Mouse (Mus musculus) bone marrow, adult 2 months (tissue): ENCODE results near the gene Limch1. TPM values are rescaled to one million over a fixed set of nuclear protein-coding genes. Genes with fewer than 3 reads are reported as not detected.

Experiments
- H3K27ac ChIP-seq: fragments of 200-500 bp; 2 replicates; pipeline ENCODE4 v1.5.1; 2012; ENCODE audit warnings: low read depth, mild to moderate bottlenecking, control low read depth, inconsistent platforms, low read length; ENCODE audit not compliant: control insufficient read depth, poor library complexity, insufficient read depth
- H3K4me1 ChIP-seq: fragments of 200-500 bp; 2 replicates; pipeline ENCODE4 v1.6.1; 2011; ENCODE audit warnings: low read length; ENCODE audit not compliant: control insufficient read depth, insufficient read depth
- H3K4me3 ChIP-seq: fragments of 200-500 bp; replicated peaks from 2 replicates; pipeline ENCODE3; 2011; ENCODE audit warnings: mild to moderate bottlenecking, low read depth, low read length, control low read depth; ENCODE audit not compliant: control insufficient read depth
- CTCF ChIP-seq: fragments of 200-500 bp; IDR thresholded peaks from 2 replicates; pipeline ENCODE4 v1.5.1; 2011; ENCODE audit warnings: low read length, control low read depth; ENCODE audit not compliant: control insufficient read depth, insufficient read depth
- POLR2A ChIP-seq: fragments of 200-500 bp; IDR thresholded peaks from 2 replicates; pipeline ENCODE4 v1.6.1; 2011; ENCODE audit warnings: low read depth, mild to moderate bottlenecking, control low read depth, low read length, borderline replicate concordance; ENCODE audit not compliant: control insufficient read depth
- WGBS: fragments of 180-500 bp; shearing (Covaris S2); methylation state at CpG from one replicate; pipeline ENCODE4 v1.1.7; 2018; 5-methylcytosine and 5-hydroxymethylcytosine counted together
- polyA plus RNA-seq: library from polyadenylated mRNA; stranded (reverse); fragments of >200 nt; gene quantifications from 2 replicates; pipeline ENCODE4 v1.2.4, GENCODE M21; 2011; ENCODE audit warnings: low replicate concordance; ENCODE audit not compliant: missing spikeins, insufficient read depth, insufficient read length

The Limch1 gene
- polyA plus RNA-seq, 1 experiment, result 13.5 TPM

- H3K4me1 ChIP-seq, result no peaks in the 10 kb centered on the region
- TF ChIP-seq CTCF (no peak), POLR2A (no peak)
- no peak overlapping the region for H3K4me3 ChIP-seq
- 64% methylated on average over 4 of the region's 4 CpGs for WGBS
- no peak overlapping the region for H3K27ac ChIP-seq
Observed at GRCm38 (mm10) chr5:67011985-67012384, 266.4 kb downstream of the Limch1 start.

GRCm38 (mm10) chr5:67013926-67014325 is 268.3 kb downstream of the Limch1 start:
- WGBS, result 71% methylated on average over 3 of the region's 3 CpGs
- Histone ChIP-seq H3K4me3 (no peak overlapping the region), H3K27ac (no peak overlapping the region), H3K4me1 (no peaks in the 10 kb centered on the region)
- TF ChIP-seq POLR2A (no peak), CTCF (no peak)

- Histone ChIP-seq H3K4me3 (no peak overlapping the region), H3K27ac (no peak overlapping the region), H3K4me1 (no peaks in the 10 kb centered on the region)
- TF ChIP-seq CTCF, result peak; percentile 84
- no peak for TF ChIP-seq POLR2A
- 8% methylated on average over 7 of the region's 7 CpGs for WGBS
Observed at GRCm38 (mm10) chr5:67016450-67016849, 270.8 kb downstream of the Limch1 start.

GRCm38 (mm10) chr5:67024459-67025050 is 278.9 kb downstream of the Limch1 start:
- H3K27ac ChIP-seq, result no peak overlapping the region
- H3K4me1 ChIP-seq, result no peaks in the 10 kb centered on the region
- WGBS, result 33% methylated on average over 10 of the region's 10 CpGs
- H3K4me3 ChIP-seq, result no peak overlapping the region
- TF ChIP-seq POLR2A (no peak), CTCF (no peak)

GRCm38 (mm10) chr5:67025095-67025494 is 279.5 kb downstream of the Limch1 start:
- no peaks in the 10 kb centered on the region for H3K4me1 ChIP-seq
- no peak for TF ChIP-seq CTCF
- TF ChIP-seq POLR2A, result no peak
- H3K4me3 ChIP-seq, result no peak overlapping the region
- 67% methylated on average over 8 of the region's 8 CpGs for WGBS
- H3K27ac ChIP-seq, result no peak overlapping the region

- Histone ChIP-seq H3K4me1 (no peaks in the 10 kb centered on the region), H3K4me3 (no peak overlapping the region), H3K27ac (no peak overlapping the region)
- TF ChIP-seq CTCF (no peak), POLR2A (no peak)
- WGBS, result 77% methylated on average over 10 of the region's 10 CpGs
Observed at GRCm38 (mm10) chr5:67025581-67025980, 280.0 kb downstream of the Limch1 start.

- TF ChIP-seq CTCF (no peak), POLR2A (no peak)
- Histone ChIP-seq H3K4me1 (no peaks in the 10 kb centered on the region), H3K4me3 (no peak overlapping the region), H3K27ac (no peak overlapping the region)
- WGBS, result 55% methylated on average over 16 of the region's 16 CpGs
Observed at GRCm38 (mm10) chr5:67028786-67029185, 283.2 kb downstream of the Limch1 start.

GRCm38 (mm10) chr5:67029946-67030345 is 284.3 kb downstream of the Limch1 start:
- no peaks in the 10 kb centered on the region for H3K4me1 ChIP-seq
- WGBS, result 61% methylated on average over 3 of the region's 3 CpGs
- no peak overlapping the region for H3K27ac ChIP-seq
- TF ChIP-seq POLR2A, result no peak
- H3K4me3 ChIP-seq, result no peak overlapping the region

- Histone ChIP-seq H3K4me3 (no peak overlapping the region), H3K4me1 (no peaks in the 10 kb centered on the region), H3K27ac (no peak overlapping the region)
- 75% methylated on average over 7 of the region's 7 CpGs for WGBS
- TF ChIP-seq POLR2A, result no peak
- no peak for TF ChIP-seq CTCF
Observed at GRCm38 (mm10) chr5:67032601-67033000, 287.0 kb downstream of the Limch1 start.
